17 mouse cellular contexts compared by ENCODE assay signal in genomic region chr11:64931060-64931770, GRCm38 (mm10). TPM values are rescaled to one million over a fixed set of nuclear protein-coding genes. Genes with fewer than 3 reads are reported as not detected.
DNase-seq lines count a peak whose midpoint lies in the region; ATAC-seq and TF ChIP-seq lines count a peak whose summit lies in the region.
"Had no signal": no experiment of that assay in that cellular context is flagged by ENCODE, and none has a peak within 500 bp of the region (broad histone marks: within the 10 kb centered on the region; RNA-seq: fewer than 3 reads in every experiment).

No protein-coding gene starts in this region.

- no peak overlapping the region for H3K9ac ChIP-seq in forebrain, embryonic 15.5 days (replicated peaks)
- no peak overlapping the region for H3K9ac ChIP-seq in forebrain, embryonic 11.5 days (ENCODE audit: low read length)
- no peak overlapping the region for H3K9ac ChIP-seq in midbrain, embryonic 13.5 days (replicated peaks)
- H3K9ac ChIP-seq in midbrain, postnatal 0 days (replicated peaks; ENCODE audit: low read length, poor library complexity, severe bottlenecking) = no peak overlapping the region
- no peak overlapping the region for H3K9ac ChIP-seq in forebrain, embryonic 16.5 days (replicated peaks; ENCODE audit: low read depth, low read length)
- peak overlapping the region; percentile 65 for H3K9ac ChIP-seq in liver, embryonic 16.5 days (ENCODE audit: low read depth, low read length)
- H3K9ac ChIP-seq: midbrain, embryonic 12.5 days had no signal

- H3K4me1 ChIP-seq in forebrain, embryonic 15.5 days = peaks cover 13% of the 10 kb centered on the region
- H3K4me1 ChIP-seq in forebrain, embryonic 11.5 days (replicated peaks; ENCODE audit: control insufficient read depth, insufficient read depth, low read length) = no peaks in the 10 kb centered on the region
- H3K4me1 ChIP-seq in midbrain, embryonic 13.5 days (replicated peaks) = peaks cover 5% of the 10 kb centered on the region
- H3K4me1 ChIP-seq in midbrain, postnatal 0 days (ENCODE audit: insufficient read depth, low read length) = no peaks in the 10 kb centered on the region
- peaks cover 7% of the 10 kb centered on the region for H3K4me1 ChIP-seq in forebrain, embryonic 16.5 days (replicated peaks; ENCODE audit: control insufficient read depth, insufficient read depth, low read length)
- H3K4me1 ChIP-seq in liver, embryonic 16.5 days (ENCODE audit: control insufficient read depth, low read depth, low read length) = peaks cover 24% of the 10 kb centered on the region
- H3K4me1 ChIP-seq: hindbrain, embryonic 10.5 days; midbrain, embryonic 12.5 days had no signal

- H3K9me3 ChIP-seq in forebrain, embryonic 15.5 days = no peaks in the 10 kb centered on the region
- no peaks in the 10 kb centered on the region for H3K9me3 ChIP-seq in forebrain, embryonic 11.5 days (ENCODE audit: control insufficient read depth, low read length)
- no peaks in the 10 kb centered on the region for H3K9me3 ChIP-seq in midbrain, embryonic 13.5 days
- no peaks in the 10 kb centered on the region for H3K9me3 ChIP-seq in midbrain, postnatal 0 days (ENCODE audit: low read length)
- no peaks in the 10 kb centered on the region for H3K9me3 ChIP-seq in forebrain, embryonic 16.5 days (ENCODE audit: control insufficient read depth, low read length)
- no peaks in the 10 kb centered on the region for H3K9me3 ChIP-seq in liver, embryonic 16.5 days (replicated peaks; ENCODE audit: control insufficient read depth, low read length)
- H3K9me3 ChIP-seq: hindbrain, embryonic 10.5 days; midbrain, embryonic 12.5 days had no signal

- H3K4me2 ChIP-seq in forebrain, embryonic 15.5 days (replicated peaks) = 0 out of 2 replicates have a peak overlapping the region, but pooled peaks have one; percentile 2
- no peak overlapping the region for H3K4me2 ChIP-seq in forebrain, embryonic 11.5 days (ENCODE audit: low read depth, low read length, severe bottlenecking)
- no peak overlapping the region for H3K4me2 ChIP-seq in midbrain, embryonic 13.5 days (replicated peaks)
- no peak overlapping the region for H3K4me2 ChIP-seq in midbrain, postnatal 0 days (ENCODE audit: low read depth, low read length, poor library complexity, severe bottlenecking)
- peak overlapping the region; percentile 11; the same call in 1 of the 2 replicates for H3K4me2 ChIP-seq in forebrain, embryonic 16.5 days (ENCODE audit: low read length)
- H3K4me2 ChIP-seq in liver, embryonic 16.5 days (ENCODE audit: low read depth, low read length) = peak overlapping the region; percentile 62
- H3K4me2 ChIP-seq: midbrain, embryonic 12.5 days had no signal

- 42% methylated on average over 11 of the region's 11 CpGs for WGBS in forebrain, embryonic 15.5 days
- 71% methylated on average over 11 of the region's 11 CpGs for WGBS in forebrain, embryonic 11.5 days
- 62% methylated on average over 11 of the region's 11 CpGs for WGBS in midbrain, embryonic 13.5 days
- WGBS in midbrain, postnatal 0 days = 38% methylated on average over 11 of the region's 11 CpGs
- WGBS in forebrain, embryonic 16.5 days = 42% methylated on average over 11 of the region's 11 CpGs
- 27% methylated on average over 11 of the region's 11 CpGs for WGBS in liver, embryonic 16.5 days (ENCODE audit: insufficient replicate concordance)

- H3K36me3 ChIP-seq in forebrain, embryonic 15.5 days = no peaks in the 10 kb centered on the region
- no peaks in the 10 kb centered on the region for H3K36me3 ChIP-seq in forebrain, embryonic 11.5 days (ENCODE audit: control insufficient read depth, insufficient read depth, low read length)
- no peaks in the 10 kb centered on the region for H3K36me3 ChIP-seq in midbrain, embryonic 13.5 days
- H3K36me3 ChIP-seq in midbrain, postnatal 0 days (ENCODE audit: insufficient read depth, low read length) = no peaks in the 10 kb centered on the region
- no peaks in the 10 kb centered on the region for H3K36me3 ChIP-seq in forebrain, embryonic 16.5 days (ENCODE audit: control insufficient read depth, insufficient read depth)
- no peaks in the 10 kb centered on the region for H3K36me3 ChIP-seq in liver, embryonic 16.5 days (ENCODE audit: control insufficient read depth, insufficient read depth)
- H3K36me3 ChIP-seq: hindbrain, embryonic 10.5 days; midbrain, embryonic 12.5 days had no signal

- ATAC-seq in forebrain, embryonic 15.5 days (replicated peaks) = no peak
- no peak for ATAC-seq in forebrain, embryonic 11.5 days (replicated peaks; ENCODE audit: low FRiP score)
- peak; percentile 56; the same call in 1 of the 2 replicates for ATAC-seq in midbrain, embryonic 13.5 days
- no peak for ATAC-seq in midbrain, postnatal 0 days (ENCODE audit: low FRiP score)
- peak; percentile 58; the same call in 1 of the 2 replicates for ATAC-seq in forebrain, embryonic 16.5 days
- peak; percentile 94 for ATAC-seq in liver, embryonic 16.5 days (ENCODE audit: low read depth)
- no peak for ATAC-seq in granulocyte monocyte progenitor cell, adult 5-6 weeks (replicated peaks; ENCODE audit: poor library complexity, severe bottlenecking)

- no peak for TF ChIP-seq CTCF in midbrain, postnatal 0 days (IDR thresholded peaks at IDR 0.05)

- DNase-seq in forebrain, embryonic 11.5 days (ENCODE audit: low spot score) = no peak
- DNase-seq in midbrain, postnatal 0 days (ENCODE audit: low spot score) = no peak
- no peak for DNase-seq in adrenal gland, adult 8-10 months
- DNase-seq: adrenal gland, postnatal 36 days; cerebellum, adult 9-10 months; heart, adult 18-20 months; kidney, adult 11 months; lung, postnatal 14 days; right cerebral cortex, postnatal 25 days; thymus, postnatal 25 days had no signal

- no peak overlapping the region for H3K27ac ChIP-seq in forebrain, embryonic 15.5 days (replicated peaks)
- H3K27ac ChIP-seq in forebrain, embryonic 11.5 days (ENCODE audit: low read depth, low read length) = no peak overlapping the region
- no peak overlapping the region; the same call in 1 of the 2 replicates for H3K27ac ChIP-seq in midbrain, embryonic 13.5 days
- H3K27ac ChIP-seq in midbrain, postnatal 0 days (ENCODE audit: low read depth, low read length) = no peak overlapping the region
- H3K27ac ChIP-seq in forebrain, embryonic 16.5 days (ENCODE audit: low read length) = no peak overlapping the region
- H3K27ac ChIP-seq in liver, embryonic 16.5 days (ENCODE audit: low read length) = peak overlapping the region; percentile 96
- H3K27ac ChIP-seq: hindbrain, embryonic 10.5 days; midbrain, embryonic 12.5 days had no signal

- no peaks in the 10 kb centered on the region for H3K27me3 ChIP-seq in forebrain, embryonic 15.5 days
- H3K27me3 ChIP-seq in forebrain, embryonic 11.5 days (ENCODE audit: control insufficient read depth, insufficient read depth, low read length) = no peaks in the 10 kb centered on the region
- H3K27me3 ChIP-seq in midbrain, embryonic 13.5 days = no peaks in the 10 kb centered on the region
- no peaks in the 10 kb centered on the region for H3K27me3 ChIP-seq in midbrain, postnatal 0 days (ENCODE audit: insufficient read depth, low read length)
- no peaks in the 10 kb centered on the region for H3K27me3 ChIP-seq in forebrain, embryonic 16.5 days (replicated peaks; ENCODE audit: control insufficient read depth, insufficient read depth, low read length)
- no peaks in the 10 kb centered on the region for H3K27me3 ChIP-seq in liver, embryonic 16.5 days (ENCODE audit: control insufficient read depth, insufficient read depth, low read depth, low read length)
- H3K27me3 ChIP-seq: midbrain, embryonic 12.5 days had no signal

- no peak overlapping the region for H3K4me3 ChIP-seq in forebrain, embryonic 15.5 days
- no peak overlapping the region for H3K4me3 ChIP-seq in forebrain, embryonic 11.5 days (ENCODE audit: low read depth, low read length)
- no peak overlapping the region for H3K4me3 ChIP-seq in midbrain, embryonic 13.5 days (replicated peaks)
- H3K4me3 ChIP-seq in midbrain, postnatal 0 days (ENCODE audit: low read depth, low read length) = no peak overlapping the region
- H3K4me3 ChIP-seq in forebrain, embryonic 16.5 days (replicated peaks; ENCODE audit: low read length) = no peak overlapping the region
- peak overlapping the region; percentile 52 for H3K4me3 ChIP-seq in liver, embryonic 16.5 days (ENCODE audit: low read depth, low read length)
- H3K4me3 ChIP-seq: hindbrain, embryonic 10.5 days; midbrain, embryonic 12.5 days had no signal

RNA-seq across cellular contexts. Expression of gene Elac2, which starts 47.6 kb away (rescaled TPM):
- 33.1 and 35.8 TPM in 2 replicates for polyA plus RNA-seq in forebrain, embryonic 15.5 days (2015; fragmentation: Nextera tagmentation; extraction: Ambion mirVana)
- 38.7 and 43.5 TPM in 2 replicates for polyA plus RNA-seq in forebrain, embryonic 11.5 days (2014; fragmentation: Nextera tagmentation; extraction: Ambion mirVana)
- polyA plus RNA-seq in midbrain, embryonic 13.5 days (2015; fragmentation: Nextera tagmentation; extraction: Ambion mirVana) = 30.7 and 31.6 TPM in 2 replicates
- total RNA-seq in midbrain, postnatal 0 days (2014; rRNA removed) = 33.6 and 34.5 TPM in 2 replicates
- polyA plus RNA-seq in midbrain, postnatal 0 days (2015; fragmentation: Nextera tagmentation; extraction: Ambion mirVana) = 23.4 TPM in 2 replicates
- polyA plus RNA-seq in forebrain, embryonic 16.5 days (2015; fragmentation: Nextera tagmentation; extraction: Ambion mirVana) = 34.3 and 38.2 TPM in 2 replicates
- polyA plus RNA-seq in liver, embryonic 16.5 days (2015; fragmentation: Nextera tagmentation; extraction: Ambion mirVana) = 12.8 and 13.7 TPM in 2 replicates
- total RNA-seq in granulocyte monocyte progenitor cell, adult 5-6 weeks (2014; fragmentation: Nextera tagmentation) = 23.8 and 29.5 TPM in 2 replicates
- 33.3 and 38.0 TPM in 2 replicates for total RNA-seq in granulocyte monocyte progenitor cell, adult 5-6 weeks (2017)
- total RNA-seq in adrenal gland, adult 8-10 months (2022) = 10 to 100 TPM; 41.5 to 45.7 (median 42.4) TPM

Comparison
In these comparisons a context has a peak if more than half of its experiments do, and no peak if none do; other contexts are left out.
1. ATAC-seq: peak in midbrain, embryonic 13.5 days (single experiment), forebrain, embryonic 16.5 days (single experiment) and liver, embryonic 16.5 days (single experiment); none in forebrain, embryonic 15.5 days (single experiment), forebrain, embryonic 11.5 days (single experiment), midbrain, postnatal 0 days (single experiment) and granulocyte monocyte progenitor cell, adult 5-6 weeks (single experiment).
2. H3K4me2 ChIP-seq: peak in forebrain, embryonic 15.5 days (single experiment), forebrain, embryonic 16.5 days (single experiment) and liver, embryonic 16.5 days (single experiment); none in forebrain, embryonic 11.5 days (single experiment), midbrain, embryonic 13.5 days (single experiment) and midbrain, postnatal 0 days (single experiment).